Mouse (Mus musculus): ENCODE data around the gene 8030474K03Rik. TPM values are rescaled to one million over a fixed set of nuclear protein-coding genes. Genes with fewer than 3 reads are reported as not detected.

Gene 8030474K03Rik
- 0.20 and 0.26 TPM in 2 replicates for polyA plus RNA-seq (2015; fragmentation: Nextera tagmentation; extraction: Ambion mirVana)

- no peaks in the 10 kb centered on the region for H3K36me3 ChIP-seq
- no peak within 1 kb of the TSS for H3K9ac ChIP-seq
- H3K4me1 ChIP-seq, result no peaks in the 10 kb centered on the region
- no peak for ATAC-seq (ENCODE audit: low FRiP score, low read depth)
- H3K9me3 ChIP-seq, result no peaks in the 10 kb centered on the region
- peaks cover 3% of the 10 kb centered on the region; the same call in 1 of the 2 replicates for H3K27me3 ChIP-seq
- WGBS, result 96% methylated on average over 35 of the region's 35 CpGs
- H3K27ac ChIP-seq, result no peak within 1 kb of the TSS
- no peak within 1 kb of the TSS for H3K4me2 ChIP-seq (replicated peaks)
- no peak within 1 kb of the TSS for H3K4me3 ChIP-seq
Observed at GRCm38 (mm10) chrX:101794342-101794741, at the start of gene 8030474K03Rik, which contains the start of gene Gm4779. Gene 8030474K03Rik (plus strand): TSS chrX:101794656. Gene Gm4779 (minus strand): TSS chrX:101794423.

- Histone ChIP-seq H3K27me3 (peaks cover 29% of the 10 kb centered on the region; the same call in 1 of the 2 replicates), H3K9me3 (no peaks in the 10 kb centered on the region), H3K36me3 (no peaks in the 10 kb centered on the region), H3K4me1 (no peaks in the 10 kb centered on the region), H3K9ac (no peak overlapping the region), H3K4me2 (replicated peaks) (no peak overlapping the region), H3K4me3 (no peak overlapping the region), H3K27ac (no peak overlapping the region)
- ATAC-seq (ENCODE audit: low FRiP score, low read depth), result no peak
- 70% methylated on average over 4 of the region's 4 CpGs for WGBS
Observed at GRCm38 (mm10) chrX:101750144-101750543, 44.3 kb upstream of the 8030474K03Rik start.

- no peak overlapping the region for H3K9ac ChIP-seq
- no peak overlapping the region for H3K27ac ChIP-seq
- peaks cover 26% of the 10 kb centered on the region for H3K27me3 ChIP-seq
- no peak for ATAC-seq (ENCODE audit: low FRiP score, low read depth)
- WGBS, result 49% methylated on average over 5 of the region's 5 CpGs
- H3K4me3 ChIP-seq, result no peak overlapping the region
- H3K4me1 ChIP-seq, result no peaks in the 10 kb centered on the region
- H3K4me2 ChIP-seq (replicated peaks), result no peak overlapping the region
- no peaks in the 10 kb centered on the region for H3K36me3 ChIP-seq
- H3K9me3 ChIP-seq, result no peaks in the 10 kb centered on the region
Observed at GRCm38 (mm10) chrX:101754478-101754877, 40.0 kb upstream of the 8030474K03Rik start.

- H3K4me1 ChIP-seq, result no peaks in the 10 kb centered on the region
- H3K9ac ChIP-seq, result no peak overlapping the region
- H3K4me2 ChIP-seq (replicated peaks), result no peak overlapping the region
- WGBS, result 74% methylated on average over 5 of the region's 5 CpGs
- peaks cover 29% of the 10 kb centered on the region for H3K27me3 ChIP-seq
- H3K27ac ChIP-seq, result no peak overlapping the region
- no peaks in the 10 kb centered on the region for H3K9me3 ChIP-seq
- H3K36me3 ChIP-seq, result no peaks in the 10 kb centered on the region
- H3K4me3 ChIP-seq, result no peak overlapping the region
- no peak for ATAC-seq (ENCODE audit: low FRiP score, low read depth)
Observed at GRCm38 (mm10) chrX:101764621-101765020, 29.8 kb upstream of the 8030474K03Rik start.

GRCm38 (mm10) chrX:101765111-101765510 lies 29.3 kb upstream of the 8030474K03Rik start:
- ATAC-seq (ENCODE audit: low FRiP score, low read depth), result no peak
- H3K4me3 ChIP-seq, result no peak overlapping the region
- H3K9me3 ChIP-seq, result no peaks in the 10 kb centered on the region
- H3K36me3 ChIP-seq, result no peaks in the 10 kb centered on the region
- no peak overlapping the region for H3K4me2 ChIP-seq (replicated peaks)
- peaks cover 30% of the 10 kb centered on the region for H3K27me3 ChIP-seq
- H3K27ac ChIP-seq, result no peak overlapping the region
- no peak overlapping the region for H3K9ac ChIP-seq
- H3K4me1 ChIP-seq, result no peaks in the 10 kb centered on the region
- WGBS, result 89% methylated on average over 4 of the region's 4 CpGs

GRCm38 (mm10) chrX:101767280-101767679 lies 27.2 kb upstream of the 8030474K03Rik start:
- 67% methylated on average over 7 of the region's 7 CpGs for WGBS
- no peak for ATAC-seq (ENCODE audit: low FRiP score, low read depth)
- H3K9ac ChIP-seq, result no peak overlapping the region
- H3K36me3 ChIP-seq, result no peaks in the 10 kb centered on the region
- H3K27me3 ChIP-seq, result peaks cover 20% of the 10 kb centered on the region; the same call in 1 of the 2 replicates
- no peaks in the 10 kb centered on the region for H3K4me1 ChIP-seq
- no peak overlapping the region for H3K4me2 ChIP-seq (replicated peaks)
- no peak overlapping the region for H3K27ac ChIP-seq
- no peaks in the 10 kb centered on the region for H3K9me3 ChIP-seq
- H3K4me3 ChIP-seq, result no peak overlapping the region

- H3K4me2 ChIP-seq (replicated peaks), result no peak overlapping the region
- H3K27ac ChIP-seq, result no peak overlapping the region
- no peaks in the 10 kb centered on the region for H3K9me3 ChIP-seq
- no peak overlapping the region for H3K9ac ChIP-seq
- no peak for ATAC-seq (ENCODE audit: low FRiP score, low read depth)
- H3K36me3 ChIP-seq, result no peaks in the 10 kb centered on the region
- H3K27me3 ChIP-seq, result peaks cover 19% of the 10 kb centered on the region; the same call in 1 of the 2 replicates
- no peaks in the 10 kb centered on the region for H3K4me1 ChIP-seq
- H3K4me3 ChIP-seq, result no peak overlapping the region
- 65% methylated on average over 2 of the region's 2 CpGs for WGBS
Observed at GRCm38 (mm10) chrX:101769478-101769877, 25.0 kb upstream of the 8030474K03Rik start.

- Histone ChIP-seq H3K4me1 (no peaks in the 10 kb centered on the region), H3K9ac (no peak overlapping the region), H3K4me2 (replicated peaks) (no peak overlapping the region), H3K36me3 (no peaks in the 10 kb centered on the region), H3K4me3 (no peak overlapping the region), H3K9me3 (no peaks in the 10 kb centered on the region), H3K27ac (no peak overlapping the region), H3K27me3 (peaks cover 17% of the 10 kb centered on the region; the same call in 1 of the 2 replicates)
- WGBS, result 54% methylated on average over 3 of the region's 3 CpGs
- ATAC-seq (ENCODE audit: low FRiP score, low read depth), result no peak
Observed at GRCm38 (mm10) chrX:101770307-101770706, 24.1 kb upstream of the 8030474K03Rik start.

- no peak overlapping the region for H3K4me3 ChIP-seq
- H3K9ac ChIP-seq, result no peak overlapping the region
- no peaks in the 10 kb centered on the region for H3K9me3 ChIP-seq
- 38% methylated on average over 5 of the region's 5 CpGs for WGBS
- H3K36me3 ChIP-seq, result no peaks in the 10 kb centered on the region
- no peak overlapping the region for H3K4me2 ChIP-seq (replicated peaks)
- no peaks in the 10 kb centered on the region for H3K4me1 ChIP-seq
- H3K27me3 ChIP-seq, result peaks cover 12% of the 10 kb centered on the region; the same call in 1 of the 2 replicates
- H3K27ac ChIP-seq, result no peak overlapping the region
- ATAC-seq (ENCODE audit: low FRiP score, low read depth), result no peak
Observed at GRCm38 (mm10) chrX:101772035-101772434, 22.4 kb upstream of the 8030474K03Rik start.

- peaks cover 8% of the 10 kb centered on the region; the same call in 1 of the 2 replicates for H3K27me3 ChIP-seq
- ATAC-seq (ENCODE audit: low FRiP score, low read depth), result no peak
- no peak overlapping the region for H3K4me2 ChIP-seq (replicated peaks)
- no peaks in the 10 kb centered on the region for H3K9me3 ChIP-seq
- no peaks in the 10 kb centered on the region for H3K4me1 ChIP-seq
- H3K36me3 ChIP-seq, result no peaks in the 10 kb centered on the region
- no peak overlapping the region for H3K4me3 ChIP-seq
- 42% methylated on average over 4 of the region's 4 CpGs for WGBS
- no peak overlapping the region for H3K27ac ChIP-seq
- no peak overlapping the region for H3K9ac ChIP-seq
Observed at GRCm38 (mm10) chrX:101791551-101791950, 2.9 kb upstream of the 8030474K03Rik start.

- ATAC-seq (ENCODE audit: low FRiP score, low read depth), result no peak
- 36% methylated on average over 2 of the region's 2 CpGs for WGBS
- H3K9me3 ChIP-seq, result no peaks in the 10 kb centered on the region
- no peaks in the 10 kb centered on the region for H3K36me3 ChIP-seq
- no peak overlapping the region for H3K4me2 ChIP-seq (replicated peaks)
- H3K27ac ChIP-seq, result no peak overlapping the region
- H3K9ac ChIP-seq, result no peak overlapping the region
- peaks cover 13% of the 10 kb centered on the region; the same call in 1 of the 2 replicates for H3K27me3 ChIP-seq
- H3K4me3 ChIP-seq, result no peak overlapping the region
- H3K4me1 ChIP-seq, result no peaks in the 10 kb centered on the region
Observed at GRCm38 (mm10) chrX:101805512-101805911, 11.1 kb downstream of the 8030474K03Rik start.

GRCm38 (mm10) chrX:101811750-101812149 lies 17.3 kb downstream of the 8030474K03Rik start:
- Histone ChIP-seq H3K27me3 (peaks cover 25% of the 10 kb centered on the region), H3K4me3 (no peak overlapping the region), H3K27ac (no peak overlapping the region), H3K36me3 (no peaks in the 10 kb centered on the region), H3K4me2 (replicated peaks) (no peak overlapping the region), H3K9ac (no peak overlapping the region), H3K9me3 (no peaks in the 10 kb centered on the region), H3K4me1 (no peaks in the 10 kb centered on the region)
- ATAC-seq (ENCODE audit: low FRiP score, low read depth), result no peak
- 65% methylated on average over 3 of the region's 3 CpGs for WGBS

- Histone ChIP-seq H3K4me1 (no peaks in the 10 kb centered on the region), H3K9ac (no peak overlapping the region), H3K4me2 (replicated peaks) (no peak overlapping the region), H3K36me3 (no peaks in the 10 kb centered on the region), H3K27me3 (peaks cover 32% of the 10 kb centered on the region), H3K27ac (no peak overlapping the region), H3K4me3 (no peak overlapping the region), H3K9me3 (no peaks in the 10 kb centered on the region)
- ATAC-seq (ENCODE audit: low FRiP score, low read depth), result no peak
- 59% methylated on average over 1 of the region's 1 CpGs for WGBS
Observed at GRCm38 (mm10) chrX:101819163-101819562, 24.7 kb downstream of the 8030474K03Rik start.

Data from limb, embryonic 13.5 days (tissue).